Mouse (Mus musculus) liver, embryonic 14.5 days (tissue): Measurements from ENCODE around the gene Gjd3. TPM values are rescaled to one million over a fixed set of nuclear protein-coding genes. Genes with fewer than 3 reads are reported as not detected.

Experiments used
- ATAC-seq: fragments of 200-750 bp; cut with Nextera tagmentation; 2 replicates; pipeline ENCODE4 v1.8.0; 2017; ENCODE audit warnings: moderate number of reproducible peaks, mild to moderate bottlenecking, moderate library complexity; ENCODE audit not compliant: insufficient read depth
- DNase-seq, 3 experiments: peaks; one replicate each; pipeline ENCODE4 v3.0.0-alpha.2; 2012 to 2013; ENCODE audit warnings: low read depth in 3 of 3, low spot score in 3 of 3
- H3K27ac ChIP-seq: fragments of 300-500 bp; sonication (generic); 2 replicates; pipeline ENCODE4 v1.5.1; 2014; ENCODE audit warnings: moderate library complexity, mild to moderate bottlenecking, control low read depth, inconsistent platforms
- H3K27me3 ChIP-seq: fragments of 300-500 bp; sonication (generic); 2 replicates; pipeline ENCODE4 v1.6.1; 2014; ENCODE audit warnings: mild to moderate bottlenecking, low read length, moderate library complexity; ENCODE audit not compliant: control insufficient read depth, insufficient read depth
- H3K36me3 ChIP-seq: fragments of 300-500 bp; sonication (generic); replicated peaks from 2 replicates; pipeline ENCODE4 v1.6.1; 2014; ENCODE audit warnings: low read depth; ENCODE audit not compliant: control insufficient read depth, insufficient read depth
- H3K4me1 ChIP-seq, 2 experiments: fragments of 200-500 bp in 1 of 2; fragments of 300-500 bp in 1 of 2; sonication (generic) in 1 of 2; replicated peaks; 2 replicates each; pipeline ENCODE4 v1.6.1; 2012 to 2014; ENCODE audit warnings: antibody characterized with exemption in 1 of 2, inconsistent platforms in 1 of 2, low read length in 1 of 2; ENCODE audit not compliant: control insufficient read depth in 2 of 2, insufficient read depth in 2 of 2
- H3K4me2 ChIP-seq: fragments of 300-500 bp; sonication (generic); 2 replicates; pipeline ENCODE4 v1.6.1; 2014; ENCODE audit warnings: low read depth, mild to moderate bottlenecking, control low read depth, moderate library complexity
- H3K4me3 ChIP-seq, 2 experiments: fragments of 200-500 bp in 1 of 2; fragments of 300-500 bp in 1 of 2; sonication (generic) in 1 of 2; 2 replicates each; pipeline ENCODE4 v1.5.1; 2012 to 2014; ENCODE audit warnings: low read depth in 2 of 2, low read length in 2 of 2, mild to moderate bottlenecking in 2 of 2, control low read depth in 1 of 2, inconsistent platforms in 1 of 2, moderate library complexity in 1 of 2; ENCODE audit not compliant: insufficient read depth in 1 of 2
- H3K9ac ChIP-seq: fragments of 300-500 bp; sonication (generic); replicated peaks from 2 replicates; pipeline ENCODE4 v1.6.1; 2014; ENCODE audit warnings: mild to moderate bottlenecking, control low read depth, moderate library complexity
- H3K9me3 ChIP-seq: fragments of 300-500 bp; sonication (generic); 2 replicates; pipeline ENCODE4 v1.6.1; 2016; ENCODE audit warnings: low read length, mixed read lengths; ENCODE audit not compliant: control insufficient read depth
- CTCF ChIP-seq: IDR thresholded peaks from 2 replicates; pipeline ENCODE4 v1.5.1; 2016; ENCODE audit warnings: antibody characterized with exemption, low read depth, control low read depth
- EP300 ChIP-seq: IDR thresholded peaks from 2 replicates; pipeline ENCODE4 v1.6.1; 2016; ENCODE audit warnings: antibody characterized with exemption, low read depth
- WGBS: fragments of 180-500 bp; shearing (Covaris S2); extraction: QIAGEN DNeasy Blood & Tissue Kit; methylation state at CpG from one replicate; pipeline ENCODE4 v1.1.7; 2014; ENCODE audit not compliant: insufficient replicate concordance; 5-methylcytosine and 5-hydroxymethylcytosine counted together
- polyA plus RNA-seq, 2 experiments: library from polyadenylated mRNA; depleted of rRNA in 1 of 2; stranded (reverse) in 1 of 2; unstranded in 1 of 2; fragments of >200 nt; fragmentation: Nextera tagmentation in 1 of 2; extraction: Ambion mirVana in 1 of 2; gene quantifications; 2 replicates each; pipeline versions ENCODE4 v1.2.1 to v1.2.3; 2012 to 2014

Gjd3 gene
- not detected in 2 replicates for polyA plus RNA-seq (2012; rRNA removed)
- polyA plus RNA-seq (2014; fragmentation: Nextera tagmentation; extraction: Ambion mirVana) = not detected in 2 replicates

DNA sequence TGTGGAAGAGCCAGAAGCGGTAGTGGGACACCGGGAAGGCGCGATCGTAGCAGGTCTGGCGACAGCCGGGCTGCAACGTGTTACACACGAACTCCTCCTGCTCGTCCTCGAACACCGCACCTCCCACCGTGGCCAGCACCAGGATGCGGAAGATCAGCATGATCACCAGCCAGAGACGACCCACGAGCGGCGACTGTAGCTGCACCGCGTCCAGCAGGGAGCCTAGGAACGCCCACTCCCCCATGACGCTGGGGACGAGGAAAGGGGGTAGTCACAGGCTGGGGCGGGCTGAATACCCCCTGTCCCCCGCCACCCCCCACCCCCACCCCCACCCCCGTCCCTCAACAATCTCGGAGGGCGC is at the start of gene Gjd3:
Gjd3 (minus strand) TSS at position 244 of the 361 bp plus-strand sequence.
- no peaks in the 10 kb centered on the region for H3K9me3 ChIP-seq
- no peak within 1 kb of the TSS for H3K9ac ChIP-seq
- H3K4me1 ChIP-seq = no peaks in the 10 kb centered on the region
- ATAC-seq = no peak
- TF ChIP-seq CTCF (no peak), EP300 (no peak)
- DNase-seq = no peak
- 2% methylated on average over 27 of the region's 28 CpGs for WGBS
- H3K27ac ChIP-seq = no peak within 1 kb of the TSS
- peaks cover 31% of the 10 kb centered on the region for H3K27me3 ChIP-seq
- peak within 1 kb of the TSS; percentile 14 to 48 for H3K4me3 ChIP-seq
- H3K36me3 ChIP-seq = no peaks in the 10 kb centered on the region; the same call in 1 of the 2 replicates
- H3K4me2 ChIP-seq = peak within 1 kb of the TSS; percentile 60

DNA sequence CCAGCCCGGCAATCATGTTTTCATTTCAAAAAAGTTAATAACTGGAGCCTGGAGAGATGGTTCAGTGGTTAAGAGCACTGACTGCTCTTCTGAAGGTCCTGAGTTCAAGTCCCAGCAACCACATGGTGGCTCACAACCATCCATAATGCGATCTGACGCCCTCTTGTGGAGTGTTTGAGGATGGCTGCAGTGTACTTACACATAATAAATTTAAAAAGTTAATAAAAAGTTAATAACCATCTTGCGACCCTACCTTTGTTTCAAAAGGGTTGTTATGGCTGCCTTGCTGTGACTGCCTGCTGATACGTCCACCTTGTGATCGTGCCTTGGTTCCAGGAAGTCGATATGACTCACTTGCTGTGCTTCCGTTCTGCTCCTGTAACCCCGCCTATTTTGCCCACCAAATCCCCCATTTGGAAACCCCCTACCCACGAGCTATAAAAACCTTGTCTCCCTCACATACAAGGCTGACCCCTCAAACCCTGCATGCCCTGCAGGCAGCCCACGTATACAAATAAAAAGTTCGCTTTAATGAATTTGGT is 44.2 kb upstream of the Gjd3 start:
- no peak overlapping the region for H3K9ac ChIP-seq
- no peaks in the 10 kb centered on the region for H3K9me3 ChIP-seq
- H3K4me3 ChIP-seq = no peak overlapping the region
- no peak overlapping the region for H3K4me2 ChIP-seq
- ATAC-seq (no peak), DNase-seq (no peak)
- no peak overlapping the region for H3K27ac ChIP-seq
- peaks cover 10% of the 10 kb centered on the region for H3K36me3 ChIP-seq
- TF ChIP-seq EP300 (no peak), CTCF (peak; percentile 33)
- WGBS = 57% methylated on average over 12 of the region's 12 CpGs
- no peaks in the 10 kb centered on the region for H3K27me3 ChIP-seq
- H3K4me1 ChIP-seq = peaks cover 7 to 11% of the 10 kb centered on the region in 2 experiments

DNA sequence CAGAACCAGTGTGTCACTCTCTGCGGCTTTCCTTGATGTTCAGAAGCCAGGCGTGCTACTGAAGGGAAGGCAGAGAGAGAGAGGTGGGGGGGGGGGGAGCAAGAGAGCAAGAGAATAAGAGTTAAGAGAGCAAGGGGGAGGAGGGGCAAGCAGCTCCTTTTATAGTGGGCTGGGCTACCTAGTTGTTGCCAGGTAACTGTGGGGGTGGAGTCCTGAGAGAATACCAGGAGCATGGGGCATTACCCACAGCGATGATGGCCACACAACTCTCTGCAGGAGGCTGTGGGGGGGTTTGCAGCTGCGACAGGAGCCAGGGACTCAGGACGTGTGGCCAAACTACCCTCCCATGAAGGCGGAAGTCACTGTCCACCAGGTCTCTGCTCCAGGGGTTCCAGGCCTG is 43.1 kb upstream of the Gjd3 start:
- no peaks in the 10 kb centered on the region for H3K9me3 ChIP-seq
- H3K27me3 ChIP-seq = no peaks in the 10 kb centered on the region
- H3K36me3 ChIP-seq = peaks cover 21% of the 10 kb centered on the region
- no peak overlapping the region for H3K9ac ChIP-seq
- H3K4me3 ChIP-seq = no peak overlapping the region
- TF ChIP-seq CTCF (no peak), EP300 (no peak)
- ATAC-seq (no peak), DNase-seq (no peak)
- WGBS = 77% methylated on average over 6 of the region's 6 CpGs
- H3K4me2 ChIP-seq = no peak overlapping the region
- H3K4me1 ChIP-seq = peaks cover 13 to 15% of the 10 kb centered on the region in 2 experiments
- no peak overlapping the region for H3K27ac ChIP-seq

- ATAC-seq = no peak; the same call in 1 of the 2 replicates
- H3K27ac ChIP-seq = no peak overlapping the region; the same call in 1 of the 2 replicates
Observed at GRCm38 (mm10) chr11:99024468-99025134, 41.8 kb upstream of the Gjd3 start.

More at GRCm38 (mm10) chr11:99024468-99025134, 41.8 kb upstream of the Gjd3 start:
- no peaks in the 10 kb centered on the region for H3K27me3 ChIP-seq
- peak overlapping the region; percentile 50; the same call in 1 of the 2 replicates for H3K9ac ChIP-seq
- no peak for DNase-seq
- peaks cover 13 to 15% of the 10 kb centered on the region in 2 experiments for H3K4me1 ChIP-seq
- WGBS = 39% methylated on average over 18 of the region's 18 CpGs
- no peaks in the 10 kb centered on the region for H3K9me3 ChIP-seq
- TF ChIP-seq CTCF = no peak
- TF ChIP-seq EP300 = no peak
- peaks cover 34% of the 10 kb centered on the region for H3K36me3 ChIP-seq
- peak overlapping the region; percentile 53 to 59 for H3K4me3 ChIP-seq
- peak overlapping the region; percentile 81 for H3K4me2 ChIP-seq
